Mouse (Mus musculus): ENCODE measurements around the gene Slbp.

DNA sequence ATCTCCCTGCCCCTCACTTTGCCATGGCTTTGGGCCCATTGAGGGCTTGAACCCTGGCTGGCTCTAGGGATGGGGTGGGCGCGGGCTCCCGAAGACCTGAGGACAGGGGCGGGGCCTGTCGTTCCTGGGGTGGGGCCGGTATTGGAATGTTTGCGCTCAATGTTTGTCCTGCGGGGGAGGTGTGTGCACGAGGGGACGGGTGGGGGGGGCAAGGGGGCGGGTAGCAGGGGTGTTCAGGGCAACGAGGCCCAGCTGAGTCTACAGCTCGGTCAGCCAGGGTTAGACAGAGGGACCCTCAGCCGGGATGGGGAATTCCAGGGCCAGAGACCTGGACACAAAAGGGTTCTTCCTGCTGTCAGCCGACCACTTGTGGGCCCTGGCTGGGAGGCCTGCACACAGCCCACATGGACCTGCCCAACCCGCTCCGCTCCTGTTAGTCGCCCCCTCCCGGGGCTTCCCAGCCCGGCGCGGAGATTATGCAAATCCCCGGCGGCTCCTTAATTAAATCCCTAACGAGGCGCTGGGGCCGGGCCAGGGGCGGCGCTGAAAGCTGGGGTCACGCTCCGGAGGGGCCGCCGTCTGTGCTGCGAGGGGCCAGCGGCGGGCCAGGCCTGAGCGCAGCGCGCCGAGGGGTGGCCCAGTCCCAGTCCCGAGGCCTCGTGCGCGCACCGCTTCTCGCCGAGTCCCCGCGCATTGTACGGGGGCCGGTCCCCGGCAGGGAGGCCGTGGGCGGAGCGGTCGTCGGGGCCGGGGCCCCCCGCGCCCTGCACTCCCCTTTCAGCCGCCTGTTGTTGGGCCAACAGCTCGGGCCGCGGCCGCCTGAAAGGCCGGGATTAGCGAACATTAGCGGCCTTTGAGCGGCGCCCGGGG is 42.7 kb upstream of the Slbp start:
- TF ChIP-seq POLR2A (IDR thresholded peaks at IDR 0.05; ENCODE audit: low read depth, low read length) (no peak), CTCF (IDR thresholded peaks at IDR 0.05; ENCODE audit: extremely low read depth, insufficient read depth, insufficient read length, insufficient replicate concordance) (no peak)

Data from spleen, adult 2 months (tissue).